Mouse (Mus musculus) layer of hippocampus, postnatal 10 days (tissue): ENCODE measurements around the gene Rbbp4. TPM values are rescaled to one million over a fixed set of nuclear protein-coding genes. Genes with fewer than 3 reads are reported as not detected.
A peak's percentile ranks its signal among the peaks of the same experiment; 100 is the strongest.
"Not testable (repeated sequence)": the region's sequence is repeated elsewhere in the genome, so short reads cannot be mapped to it uniquely, and the experiment has no call there.

ENCODE experiments used
- DNase-seq, 2 experiments: peaks; one replicate each; pipeline ENCODE4 v3.0.0; 2021; ENCODE audit warnings: low spot score in 2 of 2
- long read RNA-seq: library from polyadenylated mRNA; stranded (forward); transcript quantifications from one replicate; pipeline ENCODE4 v2.0.0, GENCODE M21; 2023
- total RNA-seq, 2 experiments: library from RNA; stranded (reverse); gene quantifications; 2 replicates each; pipeline ENCODE4 v1.2.3; 2021

The Rbbp4 gene
- 100 to 1,000 TPM; 124 to 139 TPM for total RNA-seq
- long read RNA-seq, full-length matches to known transcripts: 3 of 31 reads
- long read RNA-seq, partial matches to known transcripts: 1 of 31 reads
- long read RNA-seq, other reads (novel, unspliced or antisense): 27 of 31 reads

DNA sequence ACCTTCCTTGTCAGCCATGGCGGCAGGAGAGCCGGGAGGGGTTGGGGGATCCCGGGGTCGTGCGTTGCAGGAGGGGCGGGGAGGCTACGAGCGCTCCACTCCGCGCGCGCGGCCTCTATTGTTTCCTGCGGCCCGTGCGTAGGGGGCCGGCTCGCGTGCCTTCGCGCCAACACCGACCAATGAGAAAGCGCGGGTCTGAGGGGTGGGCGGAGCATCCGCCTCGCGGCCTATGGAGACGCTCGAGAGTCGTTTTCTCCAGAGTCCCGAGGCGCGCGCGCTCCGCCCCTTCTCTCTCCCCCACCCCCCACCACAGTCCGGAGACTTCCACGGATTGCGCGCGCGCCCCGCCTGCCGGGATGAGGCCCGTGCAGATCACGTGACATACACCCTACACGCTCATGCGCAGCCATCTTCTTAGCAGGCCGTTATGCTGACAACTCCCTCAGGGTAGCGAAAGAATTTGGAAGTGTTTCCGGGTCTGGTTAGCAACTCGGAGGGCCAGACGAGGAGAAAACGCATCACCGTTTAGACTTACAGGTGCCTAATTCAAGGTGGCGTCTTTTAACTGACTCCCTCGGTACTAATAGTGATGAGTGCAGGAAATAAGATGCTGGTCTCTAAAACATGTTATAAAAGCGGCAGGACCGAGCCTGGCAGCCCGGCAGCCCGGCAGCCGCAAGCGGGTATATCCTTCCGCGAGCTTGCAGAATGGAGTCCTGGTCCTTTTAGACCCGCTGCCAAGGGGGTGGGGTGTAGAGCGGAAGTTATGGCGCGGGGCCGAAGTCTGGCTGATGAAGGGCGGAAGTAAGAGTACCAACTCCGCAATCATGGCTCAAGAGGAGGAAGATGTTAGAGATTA is at the start of gene Rbbp4, which contains the start of gene Zbtb8os:
Rbbp4 (minus strand) TSS at position 155 of the 859 bp plus-strand sequence.
Zbtb8os (plus strand) TSS at position 480 of the 859 bp plus-strand sequence.
- peak; percentile 94 to 96 for DNase-seq

DNA sequence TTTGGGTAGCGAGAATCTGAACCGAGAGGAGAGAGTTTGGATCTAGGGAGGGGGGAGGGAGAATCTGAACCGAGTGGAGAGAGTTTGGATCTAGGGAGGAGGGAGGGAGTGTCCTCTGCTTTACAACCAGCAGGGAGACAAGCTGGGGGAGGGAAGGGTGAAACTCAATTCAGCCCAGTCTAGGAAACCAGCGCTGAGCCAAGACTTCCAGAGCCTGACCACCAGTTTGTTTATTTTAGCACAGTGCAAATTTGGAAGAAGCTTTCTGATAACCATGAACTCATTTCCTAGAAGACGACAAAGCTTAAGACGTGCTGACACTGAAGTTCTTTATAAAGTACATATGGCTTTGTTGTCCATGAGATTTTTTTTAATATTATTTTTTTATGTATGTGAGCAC is 49.3 kb upstream of the Rbbp4 start:
- DNase-seq: no peak

DNA sequence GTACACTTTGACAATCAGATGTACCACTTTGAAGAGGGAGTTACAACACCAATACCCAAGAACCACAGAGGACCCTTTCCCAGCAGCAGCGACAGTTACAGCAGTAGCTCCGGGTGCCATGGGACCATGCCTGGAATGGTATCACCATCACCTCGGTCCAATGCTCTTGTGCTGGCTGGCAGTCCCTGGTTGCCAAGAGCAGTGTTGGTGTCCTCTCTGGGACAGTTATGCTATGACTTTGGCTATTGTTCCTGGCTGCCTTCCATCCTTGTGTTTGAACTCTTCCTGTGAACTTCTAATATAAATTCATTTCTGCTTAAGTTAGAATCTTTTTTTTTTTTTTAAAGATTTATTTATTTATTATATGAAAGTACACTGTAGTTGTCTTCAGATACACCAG is 48.4 kb upstream of the Rbbp4 start:
- DNase-seq: no peak

DNA sequence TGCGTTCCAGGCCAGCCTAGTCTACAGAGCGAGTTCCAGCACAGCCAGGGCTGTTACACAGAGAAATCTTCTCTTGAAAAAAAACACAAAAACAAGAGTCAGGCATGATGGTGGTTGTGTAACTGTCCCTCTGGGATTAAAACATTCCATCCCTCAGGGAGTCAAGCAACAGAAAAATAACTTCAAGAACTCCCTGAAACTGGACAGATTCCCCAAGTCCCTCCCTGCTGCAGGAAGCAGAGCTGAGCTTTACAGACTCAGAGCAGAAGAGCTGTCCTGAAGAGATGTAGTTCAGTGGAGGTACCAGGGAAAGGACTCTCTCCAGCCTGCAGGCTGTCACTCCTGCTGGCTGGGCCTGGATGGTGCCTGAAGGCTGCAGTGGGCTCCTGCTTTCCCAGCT is 47.3 kb upstream of the Rbbp4 start:
- DNase-seq: no peak

DNA sequence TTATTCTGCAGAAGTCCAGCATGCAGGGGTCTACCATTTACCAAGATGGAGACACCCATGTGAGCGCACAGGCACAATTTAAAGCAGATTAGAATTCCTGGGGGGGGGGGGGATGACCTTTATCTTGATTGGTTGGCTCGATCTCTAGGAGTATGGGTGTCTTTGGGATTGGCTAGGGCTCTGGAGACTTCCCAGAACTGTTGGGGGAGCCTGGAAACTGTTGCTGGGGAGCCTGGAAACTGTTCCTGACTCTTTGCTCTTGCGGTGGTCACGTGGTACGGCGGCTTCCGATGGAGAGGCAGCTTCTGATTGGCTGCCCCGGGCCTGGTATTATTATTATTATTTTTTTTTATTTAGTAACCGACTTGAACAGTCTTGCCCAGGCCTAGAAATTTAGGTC is 46.9 kb upstream of the Rbbp4 start:
- no peak for DNase-seq

DNA sequence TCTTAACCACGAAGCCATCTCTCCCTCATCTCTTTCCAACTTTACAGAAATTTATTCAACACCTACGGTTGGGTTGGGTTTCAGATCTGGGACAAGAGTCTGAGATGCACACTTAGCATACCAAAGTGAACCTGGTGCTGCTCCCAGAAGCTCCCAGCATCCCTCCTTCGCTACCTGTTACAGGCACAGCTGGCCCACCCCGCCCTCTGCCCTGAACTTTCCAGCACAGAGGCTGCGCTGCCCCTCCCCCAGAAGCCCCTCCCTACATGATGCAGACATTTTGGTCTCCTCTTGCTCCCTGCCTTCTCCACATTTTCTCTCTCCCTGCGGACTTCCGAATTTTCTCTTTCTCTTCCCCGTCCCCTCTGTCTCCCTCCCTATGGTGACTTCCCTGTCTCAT is 46.0 kb upstream of the Rbbp4 start:
- no peak for DNase-seq

DNA sequence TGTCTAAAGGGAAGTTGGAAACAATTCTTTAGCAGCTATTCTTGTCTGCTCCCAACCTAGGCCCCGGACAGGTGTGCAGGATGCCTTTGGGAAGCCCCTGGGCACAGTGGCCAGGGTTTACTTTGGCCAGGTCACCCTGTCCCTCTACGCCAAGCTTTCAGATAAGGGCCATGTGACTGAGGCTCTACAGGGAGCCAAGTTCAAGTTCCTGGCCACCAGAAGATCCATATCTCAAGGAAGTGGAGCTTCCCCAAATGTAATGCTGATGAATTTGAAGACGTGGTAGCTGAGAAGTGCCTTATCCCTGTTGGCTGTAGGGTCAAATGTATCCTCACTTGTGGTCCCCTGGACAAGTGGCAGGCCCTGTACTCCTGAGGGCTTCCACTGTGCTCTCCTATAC is 44.6 kb upstream of the Rbbp4 start:
- DNase-seq: no peak

DNA sequence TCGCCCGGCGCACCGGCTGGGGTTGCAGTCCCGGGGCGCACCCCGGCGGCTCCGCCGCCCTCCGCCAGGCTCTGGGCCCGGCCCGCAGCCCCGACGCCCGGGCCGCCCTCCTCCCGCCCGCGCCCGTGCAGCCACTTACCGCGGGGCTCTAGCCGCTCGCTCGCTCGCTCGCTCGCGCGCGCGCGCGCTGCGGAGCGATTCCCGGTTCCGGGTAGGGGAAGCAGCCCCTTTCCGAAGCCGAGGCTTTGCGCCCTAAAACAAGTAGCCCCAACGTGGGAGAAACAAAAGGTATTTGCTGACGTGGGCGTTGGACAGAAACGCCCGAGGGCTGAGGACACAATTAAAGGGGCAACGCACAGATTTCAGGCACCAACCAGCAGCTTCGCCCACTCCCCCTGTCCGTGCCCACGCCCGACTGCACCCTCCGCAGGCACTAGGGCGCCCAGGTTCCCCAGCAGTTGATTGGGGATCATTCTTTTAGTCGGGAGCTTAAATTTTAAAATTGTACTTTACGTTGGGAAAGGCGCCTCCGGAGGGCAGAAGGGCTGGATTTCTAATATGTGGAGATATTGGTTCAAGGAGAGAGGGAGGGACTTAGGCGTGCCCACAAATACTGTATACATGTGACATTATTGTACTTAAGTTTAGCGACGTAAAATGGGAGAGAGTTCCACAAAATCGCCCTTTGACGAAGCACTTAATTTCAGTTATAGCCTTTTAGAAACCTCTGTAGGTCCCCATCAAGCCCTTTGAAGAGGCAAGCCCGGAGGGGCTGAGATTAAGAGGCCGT is 42.6 kb upstream of the Rbbp4 start, which contains the start of gene Zbtb8a:
Zbtb8a (minus strand) TSS at position 516 of the 790 bp plus-strand sequence.
- peak; percentile 59 to 63 for DNase-seq

DNA sequence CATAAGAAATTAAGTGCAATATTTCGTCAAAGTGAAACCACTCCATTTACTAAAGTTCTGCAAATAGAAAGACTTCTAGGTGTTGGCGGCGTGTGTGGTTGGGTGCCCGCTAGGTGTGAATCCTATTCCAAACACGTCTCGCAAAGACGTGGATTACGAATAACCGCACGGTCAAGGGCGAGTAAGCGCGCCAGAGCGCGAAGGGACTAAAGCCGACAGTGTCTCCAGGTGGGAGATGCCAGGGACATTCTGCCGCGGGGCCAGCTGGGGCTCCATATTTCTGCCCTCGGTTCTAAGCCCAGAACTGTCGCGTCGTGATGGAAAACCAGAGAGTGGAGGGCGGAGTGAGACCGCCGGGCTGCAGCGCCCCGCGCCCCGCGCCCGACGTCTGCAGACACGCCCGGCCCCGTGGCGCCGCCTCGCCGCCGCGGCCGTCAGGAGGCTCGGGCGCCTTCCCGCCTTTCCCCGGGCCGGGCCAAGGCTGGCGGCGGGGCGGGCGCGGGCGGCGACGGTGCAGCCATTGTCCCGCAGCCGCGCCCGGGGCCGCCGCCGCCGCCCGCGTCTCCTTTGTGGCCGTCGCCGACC is 41.9 kb upstream of the Rbbp4 start:
- peak; percentile 49 to 61 for DNase-seq

DNA sequence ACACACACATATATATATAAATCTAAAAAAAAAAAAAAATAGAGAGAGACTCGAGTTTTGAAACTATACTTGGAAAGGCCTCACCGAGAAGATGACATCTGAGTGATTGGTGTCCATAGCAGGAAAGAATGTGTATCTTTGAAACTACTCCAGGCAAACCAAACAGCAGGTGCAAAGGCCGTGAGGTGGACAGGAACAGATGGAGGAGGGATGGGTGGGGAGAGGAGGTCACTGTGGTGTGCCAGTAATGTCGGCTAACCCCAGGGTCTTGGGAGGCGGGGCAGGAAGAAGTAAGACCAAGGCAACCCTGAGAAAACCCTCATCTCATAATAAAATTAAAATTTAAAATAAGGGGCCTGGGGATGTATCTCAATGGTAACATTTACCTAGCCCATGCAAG is 40.7 kb upstream of the Rbbp4 start:
- DNase-seq: no peak

DNA sequence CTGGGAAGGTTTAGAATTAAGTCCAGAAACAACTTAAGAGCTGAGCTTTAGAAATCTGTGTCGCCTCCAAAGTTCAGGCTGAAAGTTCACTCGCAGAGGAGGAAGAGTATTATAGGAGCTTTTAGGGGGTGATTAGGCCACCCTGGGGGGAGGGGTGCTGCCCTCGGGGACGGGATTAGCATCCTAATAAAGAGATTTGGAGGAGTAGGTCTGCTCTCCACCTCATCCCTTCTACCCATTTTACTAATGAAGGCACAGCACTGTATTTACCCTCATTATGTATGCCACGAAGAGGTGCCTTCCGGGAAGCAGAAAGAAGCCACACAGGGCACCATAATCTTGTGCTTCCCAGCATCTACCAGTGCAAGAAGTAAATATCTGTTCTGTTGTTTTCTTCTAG is 39.8 kb upstream of the Rbbp4 start:
- DNase-seq: no peak

DNA sequence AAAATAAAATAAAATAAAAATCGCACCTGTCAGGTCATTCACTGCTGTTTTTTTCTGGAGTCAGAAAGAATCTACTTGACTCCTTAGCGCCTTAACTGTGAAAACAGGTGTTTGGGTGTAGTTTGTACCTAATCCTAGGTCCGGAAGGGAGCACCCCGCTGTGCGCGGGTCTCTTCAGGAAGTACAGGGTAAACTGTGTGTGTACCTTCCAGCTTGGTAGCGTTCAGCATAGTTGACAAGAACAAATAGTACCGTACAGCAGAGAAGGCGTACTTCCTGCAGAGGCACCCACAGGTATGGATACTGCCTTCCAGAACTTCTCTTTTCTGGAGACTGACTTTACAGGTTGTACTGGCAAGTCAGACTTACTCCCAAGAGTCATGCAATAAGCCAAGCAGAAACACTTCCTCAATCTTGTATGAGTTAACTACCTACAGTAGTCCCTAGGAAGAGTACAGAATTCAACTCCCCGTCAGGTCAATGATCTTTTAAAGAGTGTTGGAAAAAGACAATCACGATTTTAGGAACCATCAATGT is 39.1 kb upstream of the Rbbp4 start:
- DNase-seq: no peak

DNA sequence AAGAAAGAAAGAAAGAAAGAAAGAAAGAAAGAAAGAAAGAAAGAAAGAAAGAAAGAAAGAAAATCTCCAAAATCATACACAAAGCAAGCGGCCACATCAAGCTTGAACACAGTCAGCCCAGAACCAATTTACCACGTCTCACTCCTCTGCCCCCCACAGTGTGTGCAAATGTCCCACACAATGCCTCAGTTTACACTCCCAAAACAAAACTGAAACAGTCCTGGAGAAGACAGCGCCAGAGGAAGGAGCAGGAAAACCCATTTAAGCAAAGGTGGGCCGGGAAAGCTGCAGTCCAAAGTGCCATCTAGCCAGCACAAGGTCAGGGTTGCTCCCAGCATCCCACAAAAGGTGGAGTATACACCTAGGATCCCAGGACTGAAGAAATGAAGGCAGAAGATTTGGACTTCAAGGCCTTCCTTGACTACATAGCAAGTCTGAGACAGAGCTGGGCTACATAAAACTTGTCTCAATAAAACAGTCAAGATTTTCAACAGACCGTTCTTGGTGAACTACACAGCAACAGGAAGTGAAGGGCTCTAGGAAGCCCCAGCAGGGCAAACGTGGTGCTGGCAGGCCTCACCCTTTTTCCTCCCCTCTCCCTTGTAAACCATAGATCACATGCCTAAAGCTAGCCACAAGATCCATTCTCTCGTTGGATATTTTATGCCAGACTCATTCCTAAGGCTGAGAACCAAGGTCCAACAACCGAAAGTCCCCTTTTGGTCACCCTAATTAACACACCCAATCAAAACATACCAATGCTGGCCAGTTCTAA is 38.2 kb upstream of the Rbbp4 start:
- DNase-seq: no peak

DNA sequence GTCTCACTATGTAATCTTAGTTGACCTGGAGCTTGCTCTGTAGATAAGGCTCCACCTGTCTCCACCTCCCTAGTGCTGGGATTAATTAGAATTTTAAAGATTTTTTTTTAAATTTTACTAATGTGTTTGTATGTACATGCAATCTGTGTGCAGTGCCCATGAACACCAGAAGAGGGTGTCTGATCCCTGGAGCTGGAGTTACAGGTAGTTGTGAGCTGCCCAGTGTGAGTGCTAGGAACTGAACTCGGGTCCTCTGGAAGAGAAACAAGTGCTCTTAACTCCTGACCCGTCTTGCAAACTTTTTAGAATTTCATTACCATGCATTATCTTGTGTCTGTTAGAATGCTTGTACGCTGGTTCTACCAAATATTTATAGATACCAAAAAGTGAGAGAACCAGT is 36.2 kb upstream of the Rbbp4 start:
- DNase-seq: no peak

DNA sequence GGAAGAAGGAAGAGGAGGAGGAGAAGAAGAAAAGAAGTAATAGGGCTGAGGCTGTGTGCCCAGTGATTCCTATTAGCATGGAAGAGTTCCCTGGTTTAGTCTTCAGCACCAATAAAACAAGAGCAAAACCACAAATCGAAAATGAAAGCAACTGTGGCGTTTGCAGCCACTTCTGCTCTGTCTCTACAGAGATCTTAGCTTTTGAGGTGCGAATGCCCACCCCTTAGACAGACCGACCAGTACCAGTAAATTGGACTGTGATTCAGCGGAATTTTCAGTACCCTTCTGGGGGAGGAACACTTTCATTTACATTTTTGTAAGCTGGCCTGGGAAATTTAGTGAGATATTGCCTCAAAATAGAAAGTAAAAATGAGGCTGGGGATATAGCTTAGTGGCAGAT is 30.1 kb upstream of the Rbbp4 start:
- no peak for DNase-seq

DNA sequence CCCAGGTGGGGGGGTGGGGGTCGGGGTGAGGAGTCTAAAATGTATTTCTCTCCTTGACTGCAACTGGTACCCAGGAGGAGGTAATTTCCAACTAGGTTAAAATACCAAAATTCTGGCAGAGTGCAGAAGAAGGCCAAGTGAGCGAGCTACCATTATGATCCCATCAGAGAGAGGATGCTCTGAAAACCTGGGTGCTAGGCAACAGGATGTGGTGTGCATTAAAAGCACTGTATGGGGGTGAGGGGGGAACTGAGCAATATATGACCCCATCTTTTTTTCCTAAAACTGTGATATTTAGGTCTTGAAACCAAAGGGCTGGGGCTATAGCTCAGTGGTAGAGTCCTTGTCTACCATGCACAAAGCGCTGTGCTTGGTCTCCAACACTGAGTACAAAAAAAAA is 29.2 kb upstream of the Rbbp4 start:
- DNase-seq: no peak

DNA sequence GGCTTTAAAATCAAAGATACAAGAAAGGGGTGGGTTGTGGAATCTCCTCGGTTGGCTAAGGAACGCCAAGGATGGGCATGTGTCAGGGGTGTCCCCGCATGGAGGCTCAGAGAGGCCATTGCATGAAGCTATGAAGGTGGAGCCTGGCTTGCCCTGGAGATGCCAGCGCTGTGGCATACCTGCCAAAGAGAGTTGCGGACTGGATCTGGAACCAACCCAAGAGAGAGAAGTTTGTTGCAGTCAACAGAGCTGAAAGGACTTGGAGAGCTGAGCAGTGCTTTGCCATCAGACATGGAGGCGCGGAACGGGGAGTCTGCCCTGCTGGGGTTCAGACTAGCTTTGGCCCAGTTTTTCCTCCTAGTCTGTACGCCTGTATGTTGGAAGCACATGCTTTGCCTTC is 28.3 kb upstream of the Rbbp4 start:
- no peak for DNase-seq

DNA sequence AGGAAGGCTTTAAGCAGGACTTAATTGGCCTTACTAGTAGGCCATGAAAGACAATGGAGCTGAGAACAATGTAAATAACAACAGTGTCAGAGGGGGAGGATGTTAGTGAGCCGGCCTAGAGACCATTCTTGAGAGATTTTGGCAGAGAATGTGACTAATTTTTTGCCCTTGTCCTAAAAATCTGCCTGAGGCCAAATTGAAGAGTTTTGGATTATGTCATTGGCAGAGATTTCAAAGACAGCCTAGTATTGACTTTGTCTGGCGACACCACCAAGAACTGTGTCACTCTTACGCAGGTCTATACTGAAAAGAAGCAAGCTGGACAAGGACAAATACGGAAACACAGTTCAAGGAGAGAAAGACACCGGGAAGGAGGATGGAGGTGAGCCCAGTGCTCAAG is 27.6 kb upstream of the Rbbp4 start:
- no peak for DNase-seq

DNA sequence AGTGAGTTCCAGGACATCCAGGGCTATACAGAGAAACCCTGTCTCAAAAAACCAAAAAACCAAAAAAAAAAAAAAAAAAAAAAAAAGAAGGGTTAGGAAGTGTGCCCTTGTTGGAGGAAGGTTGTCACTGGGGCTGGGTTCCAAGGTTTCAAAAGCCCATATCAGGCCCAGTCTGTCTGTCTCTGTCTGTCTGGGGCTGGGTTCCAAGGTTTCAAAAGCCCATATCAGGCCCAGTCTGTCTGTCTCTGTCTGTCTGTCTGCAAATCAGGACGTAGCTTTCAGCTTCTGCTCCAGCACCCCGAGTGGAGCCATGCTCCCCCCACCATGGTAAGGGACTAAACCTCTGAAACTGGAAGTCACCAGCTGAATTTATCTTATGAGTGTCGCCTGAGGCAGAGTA is 27.1 kb upstream of the Rbbp4 start:
- not testable (repeated sequence) for DNase-seq

DNA sequence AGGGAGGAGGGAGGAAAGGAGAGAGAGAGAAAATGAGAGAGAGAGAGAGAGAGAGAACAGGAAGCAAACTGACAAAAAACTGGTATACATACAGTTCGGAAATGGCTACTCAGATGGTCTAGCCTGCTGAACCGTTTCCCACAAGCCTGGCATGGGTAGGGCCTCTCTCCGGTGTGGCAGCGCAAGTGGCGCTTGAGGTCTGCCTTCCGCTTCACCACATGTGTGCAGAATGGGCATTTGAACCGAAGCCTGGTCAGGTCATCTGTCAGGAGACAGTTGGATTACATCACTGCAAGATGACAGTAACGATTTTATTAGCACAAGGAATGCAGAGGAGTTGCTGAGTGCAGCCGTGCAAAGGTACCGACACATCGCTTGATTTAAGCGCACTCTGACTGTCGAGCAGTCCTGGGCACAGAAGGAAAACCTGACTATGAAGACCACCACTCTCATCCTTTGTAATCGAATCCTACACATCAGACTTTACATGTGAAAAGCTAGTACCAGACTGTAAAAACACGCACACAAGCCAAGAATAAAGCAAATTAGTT is 22.5 kb upstream of the Rbbp4 start:
- DNase-seq: no peak
